Mouse (Mus musculus) hematopoietic stem cell, adult 5-6 weeks (primary cell): ENCODE results near the gene Slc9a2. TPM values are rescaled to one million over a fixed set of nuclear protein-coding genes. Genes with fewer than 3 reads are reported as not detected.

Experiments used
- ATAC-seq, 2 experiments: fragments of 125-278 bp in 1 of 2; replicated peaks in 1 of 2; 2 replicates each; pipeline ENCODE4 v1.8.0; 2016 to 2017; ENCODE audit warnings: inconsistent platforms in 2 of 2, mild to moderate bottlenecking in 2 of 2, moderate number of reproducible peaks in 2 of 2, low read depth in 1 of 2, moderate TSS enrichment in 1 of 2; ENCODE audit not compliant: low FRiP score in 2 of 2, poor library complexity in 2 of 2, severe bottlenecking in 2 of 2, insufficient read depth in 1 of 2, low TSS enrichment in 1 of 2
- total RNA-seq: library from RNA; stranded (forward); fragments of 172-1452, 232-1000 nt; gene quantifications from 2 replicates; pipeline ENCODE4 v1.2.3, GENCODE M21; 2017

Gene Slc9a2
- total RNA-seq, 1 experiment from 2014 or later: 0.69 TPM

- no peak for ATAC-seq
Measured at GRCm38 (mm10) chr1:40769331-40769894, 89.0 kb downstream of the Slc9a2 start.

DNA sequence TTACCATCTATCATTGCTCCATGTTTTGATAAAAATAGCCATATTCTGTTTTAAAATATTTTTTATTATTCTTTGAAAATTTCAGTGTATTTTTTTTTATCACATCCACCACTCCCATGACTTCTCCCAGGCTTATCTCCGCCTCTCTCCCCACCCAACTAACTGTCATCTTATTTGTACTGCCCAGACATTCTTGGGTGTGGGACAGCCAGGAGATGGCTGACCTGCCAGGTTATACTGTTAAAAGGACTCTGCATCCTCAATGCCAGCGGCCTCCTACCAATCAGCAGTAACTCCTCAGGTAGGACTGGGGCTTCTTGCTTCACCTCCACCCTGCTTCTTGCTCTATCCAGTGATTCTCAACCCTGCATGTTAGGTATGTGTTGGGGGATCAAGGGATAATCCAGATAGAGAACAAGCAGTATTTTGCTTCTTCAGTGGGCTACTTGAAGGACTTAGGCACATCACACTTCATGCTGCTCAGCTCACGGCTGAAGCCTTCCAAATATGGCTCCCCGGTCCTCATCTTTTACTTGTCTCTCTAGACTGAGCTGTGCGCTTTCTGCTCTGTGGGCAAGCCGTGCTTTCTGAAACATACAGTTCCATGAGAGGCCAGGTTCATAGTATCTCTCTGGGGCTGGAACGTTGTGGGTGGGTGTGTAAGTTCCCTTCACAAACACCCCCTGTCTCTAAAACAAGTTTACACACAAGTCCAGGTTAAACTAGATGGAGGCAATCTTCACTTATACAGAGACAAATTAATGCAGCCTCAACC, 91.0 kb downstream of the Slc9a2 start:
- no peak for ATAC-seq

GRCm38 (mm10) chr1:40773234-40773633, 92.9 kb downstream of the Slc9a2 start:
- no peak for ATAC-seq

DNA sequence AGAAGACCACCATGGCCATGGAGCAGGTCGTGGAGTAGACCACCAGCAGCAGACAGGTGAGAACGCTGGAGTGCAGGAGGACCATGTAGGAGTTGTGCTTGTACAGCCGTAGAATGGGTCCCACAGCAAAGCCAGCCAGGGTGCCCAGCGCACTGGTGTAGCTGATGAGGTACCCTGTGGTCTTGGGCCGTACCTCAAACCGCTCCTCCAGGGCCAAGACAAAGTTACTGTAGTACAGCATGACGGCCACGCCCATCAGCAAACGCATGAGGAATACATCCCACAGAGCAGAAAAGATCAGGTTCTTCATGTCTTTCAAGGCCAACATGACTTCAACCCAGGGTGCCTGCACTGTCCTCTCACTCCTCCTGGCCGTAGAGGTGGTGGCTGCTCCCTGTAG, 93.7 kb downstream of the Slc9a2 start:
- no peak for ATAC-seq

DNA sequence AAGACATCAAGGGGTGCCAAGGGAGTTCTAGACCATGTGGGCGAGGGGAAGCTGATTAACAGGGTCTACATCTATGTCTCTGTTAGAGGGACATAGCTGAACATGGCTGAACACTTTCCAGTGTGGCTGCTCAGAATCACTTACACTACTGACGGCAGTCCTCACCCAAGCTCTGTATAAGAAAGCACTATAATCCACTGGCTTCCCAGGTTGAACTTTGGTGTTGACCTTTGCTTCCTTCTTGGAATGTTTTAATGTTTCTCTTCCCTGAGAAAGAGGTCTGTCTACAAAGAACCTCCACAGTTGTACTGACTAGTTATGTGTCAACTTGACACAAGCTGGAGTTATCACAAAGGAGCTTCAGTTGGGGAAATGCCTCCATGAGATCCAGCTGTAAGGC, 95.7 kb downstream of the Slc9a2 start:
- ATAC-seq: no peak

DNA sequence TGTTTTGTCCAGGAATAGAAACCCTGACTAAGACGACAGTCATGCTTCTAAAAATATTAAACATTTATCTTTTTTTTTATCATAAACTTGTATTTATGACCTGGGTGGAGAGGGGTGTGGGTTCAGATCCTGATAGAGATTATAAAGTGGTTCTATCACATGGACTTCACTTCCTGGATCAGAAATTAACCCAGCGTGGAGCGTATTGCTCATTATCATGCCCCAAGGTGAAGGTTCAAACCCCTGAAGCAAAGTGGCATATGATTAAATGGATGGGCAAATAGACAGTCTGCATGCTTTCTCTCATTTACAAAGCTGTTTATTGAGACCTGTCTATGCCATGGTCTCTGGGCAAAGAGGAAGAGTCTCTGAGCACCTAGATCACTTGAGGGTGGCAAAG, 96.4 kb downstream of the Slc9a2 start:
- no peak for ATAC-seq

DNA sequence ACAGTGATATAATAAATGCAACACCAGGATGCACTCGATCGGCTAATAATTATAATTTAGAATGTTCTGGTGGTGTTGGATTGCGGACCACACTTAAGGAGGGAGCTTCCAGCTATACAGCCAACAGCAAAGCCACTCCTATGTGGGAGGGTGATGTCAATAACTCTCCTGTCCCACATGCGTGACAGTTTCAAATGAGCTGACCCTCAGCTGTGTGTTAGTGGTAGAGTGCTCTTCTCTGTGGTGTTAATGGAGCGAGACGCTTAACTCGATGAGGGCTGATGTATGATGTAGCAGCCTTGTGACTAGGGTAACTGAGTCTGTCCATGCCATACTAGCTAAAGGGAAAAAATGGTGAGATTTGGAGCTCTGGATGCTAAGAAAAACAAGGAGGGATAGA, 103.1 kb downstream of the Slc9a2 start:
- ATAC-seq: no peak

DNA sequence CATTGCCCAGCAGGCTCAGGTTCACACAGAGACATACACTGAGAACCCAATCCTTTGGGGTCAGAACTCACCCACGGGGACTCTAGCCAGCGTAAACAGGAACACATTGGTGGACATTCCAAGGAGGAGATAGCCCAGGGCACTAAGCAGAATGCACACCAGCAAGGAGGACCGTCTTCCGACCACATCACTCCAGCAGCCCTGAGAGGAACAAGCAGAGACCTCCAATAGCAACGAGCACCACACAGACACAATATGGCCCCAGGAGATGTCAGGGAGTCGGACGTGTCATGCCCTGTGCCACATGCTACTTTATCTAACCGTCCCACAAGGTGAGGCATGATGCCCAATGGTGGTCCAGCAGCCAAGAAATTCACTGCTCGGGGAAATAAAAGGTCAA, 103.9 kb downstream of the Slc9a2 start:
- ATAC-seq: no peak

GRCm38 (mm10) chr1:40785876-40786445, 105.6 kb downstream of the Slc9a2 start:
- ATAC-seq: no peak

DNA sequence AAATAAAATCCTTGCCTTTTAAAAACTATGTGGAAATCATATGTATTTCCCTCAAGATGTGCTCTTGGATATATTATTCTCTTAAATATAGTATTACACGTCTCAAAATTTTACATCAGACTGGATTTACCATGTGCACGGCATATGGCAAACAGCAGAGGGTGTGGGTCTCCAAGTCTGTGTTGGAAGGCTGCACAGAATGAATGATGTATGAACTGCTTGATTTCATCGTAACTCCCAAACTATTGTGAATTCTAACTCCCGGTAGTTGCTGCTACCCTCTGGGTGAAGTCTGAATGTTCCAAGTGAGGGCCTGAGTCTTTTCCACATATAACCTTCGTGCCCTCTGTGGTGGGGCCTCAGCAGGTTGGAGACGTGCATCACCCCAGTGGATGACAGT, 108.6 kb downstream of the Slc9a2 start:
- ATAC-seq: no peak

- ATAC-seq: 0 out of 4 replicates have a peak, but pooled peaks of 1 of the 2 experiments have one; percentile 9
Measured at GRCm38 (mm10) chr1:40789666-40790233, 109.4 kb downstream of the Slc9a2 start.

DNA sequence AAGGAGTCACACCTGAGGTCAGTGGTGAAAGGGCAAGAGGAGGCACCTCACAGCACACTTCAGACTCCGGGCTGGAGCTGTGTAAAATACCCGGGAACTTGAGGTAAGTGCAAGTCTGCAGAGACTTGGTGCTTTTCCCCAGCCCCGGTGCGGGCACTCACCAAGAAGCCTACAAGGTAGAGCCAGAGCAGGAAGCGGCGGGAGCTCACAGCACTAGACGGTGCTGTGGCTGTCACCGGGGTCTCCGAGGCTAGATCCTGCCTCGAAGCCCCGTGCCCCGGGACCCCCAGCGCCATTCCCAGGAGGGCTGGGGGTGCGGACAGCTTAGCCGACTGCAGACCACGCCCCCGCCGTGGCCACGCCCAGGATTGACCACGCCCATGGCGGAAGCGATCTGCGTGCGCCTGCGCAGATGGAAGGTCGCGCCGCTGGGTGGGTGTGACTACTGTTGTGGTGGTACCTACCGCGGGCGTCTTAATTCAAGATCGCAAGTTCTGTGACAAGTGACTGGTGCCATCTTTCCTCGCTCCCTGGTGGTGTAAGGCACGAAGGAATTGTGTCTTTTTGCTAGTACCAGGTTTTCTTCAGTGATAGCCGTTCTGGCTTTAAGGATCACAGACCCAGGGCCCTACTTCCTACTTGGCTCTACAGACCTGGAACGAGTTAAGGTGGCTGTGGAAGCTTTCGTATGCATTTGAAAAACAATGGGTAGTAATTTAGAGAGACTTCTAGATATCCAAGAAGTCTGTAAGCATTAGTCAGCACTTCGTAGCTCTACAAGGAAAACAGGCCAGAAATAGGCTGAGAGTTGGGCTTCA, 110.2 kb downstream of the Slc9a2 start, which contains the start of gene Mfsd9:
Mfsd9 (minus strand) TSS at position 364 of the 818 bp plus-strand sequence.
- peak; percentile 94 to 97 for ATAC-seq

DNA sequence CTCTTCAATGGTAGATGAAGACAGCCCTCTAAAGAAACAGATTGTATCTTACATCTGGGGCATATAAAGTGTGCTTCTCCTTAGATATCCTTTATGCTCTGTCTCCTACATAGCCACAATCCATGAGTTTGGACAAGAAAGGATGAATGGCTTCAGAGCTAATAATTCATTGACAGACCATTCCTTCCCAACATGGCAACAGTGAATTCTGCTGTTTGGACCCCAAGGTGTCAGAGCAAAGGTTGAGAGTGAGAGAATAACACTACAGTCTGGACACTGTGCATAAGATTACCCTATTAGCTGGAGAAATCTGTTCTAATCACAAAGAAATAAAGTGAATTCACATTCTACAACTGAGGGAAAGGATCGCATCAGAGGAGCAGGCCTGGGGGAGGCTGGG, 115.1 kb downstream of the Slc9a2 start:
- ATAC-seq: no peak

- peak; percentile 89 for ATAC-seq
Measured at GRCm38 (mm10) chr1:40797348-40797747, 117.0 kb downstream of the Slc9a2 start.

DNA sequence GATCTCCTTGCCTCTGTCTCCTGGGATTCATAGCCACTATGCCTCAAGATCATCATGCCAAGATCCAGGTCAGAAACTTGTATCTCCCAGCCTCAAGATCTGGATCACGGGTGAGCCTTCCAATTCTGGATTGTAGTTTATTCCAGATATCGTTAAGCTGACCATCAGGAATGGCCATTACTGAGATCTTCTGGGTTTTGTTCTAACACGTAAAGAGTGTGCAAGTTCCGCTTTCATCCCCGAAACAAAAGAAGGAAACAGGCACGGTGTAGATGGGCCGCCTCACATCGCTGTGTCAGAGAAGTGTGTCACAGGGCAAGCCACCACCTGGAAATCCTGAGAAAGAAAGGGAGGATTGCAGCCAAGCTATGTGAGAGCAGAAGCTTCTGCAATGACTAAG, 118.7 kb downstream of the Slc9a2 start:
- no peak for ATAC-seq

DNA sequence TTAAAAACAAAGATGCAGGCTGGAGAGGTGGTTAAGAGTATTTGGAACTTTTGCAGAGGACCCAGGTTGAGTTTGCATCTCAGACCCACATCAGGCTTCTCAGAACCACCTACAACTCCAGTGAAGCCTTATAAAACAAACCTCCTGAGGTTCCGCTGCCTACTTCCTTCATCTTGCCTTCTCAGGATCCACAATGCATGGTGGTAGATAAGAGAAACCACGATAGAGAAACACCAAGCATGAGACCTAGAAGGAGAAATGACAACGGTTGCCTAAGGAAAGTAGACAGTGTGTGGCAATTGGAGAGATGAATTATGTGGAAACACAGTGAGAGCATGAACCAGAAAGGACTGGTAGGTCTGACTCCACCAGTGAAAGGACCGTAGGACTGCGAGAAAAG, 120.5 kb downstream of the Slc9a2 start:
- no peak for ATAC-seq

GRCm38 (mm10) chr1:40802759-40803158, 122.4 kb downstream of the Slc9a2 start:
- peak in 1 of 2 experiments; percentile 56; a peak in 2 of 4 replicates for ATAC-seq
